15 mouse cellular contexts compared by ENCODE assay signal in genomic region chr13:108426322-108426721, GRCm38 (mm10). TPM values are rescaled to one million over a fixed set of nuclear protein-coding genes. Genes with fewer than 3 reads are reported as not detected.
DNase-seq lines count a peak whose midpoint lies in the region; ATAC-seq lines count a peak whose summit lies in the region.
"Had no signal": no experiment of that assay in that cellular context is flagged by ENCODE, and none has a peak within 500 bp of the region (broad histone marks: within the 10 kb centered on the region; RNA-seq: fewer than 3 reads in every experiment).

No protein-coding gene starts in this region.

- ATAC-seq in activated CD4-positive, CD25-positive, alpha-beta regulatory T cell, adult 4 months: peak; percentile 64
- ATAC-seq: forebrain, embryonic 14.5 days had no signal

- peak; percentile 15 for DNase-seq in thymus, postnatal 0 days (ENCODE audit: low spot score)
- DNase-seq in thymus, postnatal 4 days: no peak
- peak; percentile 54 for DNase-seq in naive thymus-derived CD4-positive, alpha-beta T cell, adult 2 months (ENCODE audit: low read depth)
- no peak for DNase-seq in gastrocnemius, postnatal 10 days
- no peak for DNase-seq in urinary bladder, adult 18-20 months (ENCODE audit: low spot score in 2 of 2)
- DNase-seq in layer of hippocampus, postnatal 14 days (ENCODE audit: low spot score in 2 of 2): no peak
- DNase-seq: adrenal gland, adult 2 months; adrenal gland, postnatal 25 days; cerebellum, adult 18-20 months; cerebellum, adult 9-11 months; cerebellum, postnatal 36 days; gastrocnemius, adult 2 months; heart, adult 2 months had no signal

RNA-seq across cellular contexts. Expression of gene Pde4d, which starts 23.4 kb away (rescaled TPM):
- polyA plus RNA-seq in thymus, postnatal 0 days (2015; fragmentation: Nextera tagmentation; extraction: Ambion mirVana): 11.9 and 16.5 TPM in 2 replicates
- polyA plus RNA-seq in activated CD4-positive, CD25-positive, alpha-beta regulatory T cell, adult 4 months (2017; shearing (Covaris generic)): 1 to 10 TPM; 7.3 to 7.6 TPM
- 10 to 100 TPM; 79.5 to 83.1 TPM for total RNA-seq in gastrocnemius, postnatal 10 days (2021)
- total RNA-seq in layer of hippocampus, postnatal 14 days (2021): 10 to 100 TPM; 72.4 to 79.0 TPM

Comparison
In these comparisons a context has a peak if more than half of its experiments do, and no peak if none do; other contexts are left out.
1. DNase-seq: peak in thymus, postnatal 0 days (single experiment) and naive thymus-derived CD4-positive, alpha-beta T cell, adult 2 months (single experiment); none in thymus, postnatal 4 days (single experiment), gastrocnemius, postnatal 10 days (single experiment), urinary bladder, adult 18-20 months (0 of 2) and layer of hippocampus, postnatal 14 days (0 of 2).